Mouse (Mus musculus): ENCODE results near the gene Slc25a4. TPM values are rescaled to one million over a fixed set of nuclear protein-coding genes. Genes with fewer than 3 reads are reported as not detected.
"Not testable (repeated sequence)": the region's sequence is repeated elsewhere in the genome, so short reads cannot be mapped to it uniquely, and the experiment has no call there.

Gene Slc25a4
- total RNA-seq (2021), result 100 to 1,000 TPM; 666 to 701 TPM

DNA sequence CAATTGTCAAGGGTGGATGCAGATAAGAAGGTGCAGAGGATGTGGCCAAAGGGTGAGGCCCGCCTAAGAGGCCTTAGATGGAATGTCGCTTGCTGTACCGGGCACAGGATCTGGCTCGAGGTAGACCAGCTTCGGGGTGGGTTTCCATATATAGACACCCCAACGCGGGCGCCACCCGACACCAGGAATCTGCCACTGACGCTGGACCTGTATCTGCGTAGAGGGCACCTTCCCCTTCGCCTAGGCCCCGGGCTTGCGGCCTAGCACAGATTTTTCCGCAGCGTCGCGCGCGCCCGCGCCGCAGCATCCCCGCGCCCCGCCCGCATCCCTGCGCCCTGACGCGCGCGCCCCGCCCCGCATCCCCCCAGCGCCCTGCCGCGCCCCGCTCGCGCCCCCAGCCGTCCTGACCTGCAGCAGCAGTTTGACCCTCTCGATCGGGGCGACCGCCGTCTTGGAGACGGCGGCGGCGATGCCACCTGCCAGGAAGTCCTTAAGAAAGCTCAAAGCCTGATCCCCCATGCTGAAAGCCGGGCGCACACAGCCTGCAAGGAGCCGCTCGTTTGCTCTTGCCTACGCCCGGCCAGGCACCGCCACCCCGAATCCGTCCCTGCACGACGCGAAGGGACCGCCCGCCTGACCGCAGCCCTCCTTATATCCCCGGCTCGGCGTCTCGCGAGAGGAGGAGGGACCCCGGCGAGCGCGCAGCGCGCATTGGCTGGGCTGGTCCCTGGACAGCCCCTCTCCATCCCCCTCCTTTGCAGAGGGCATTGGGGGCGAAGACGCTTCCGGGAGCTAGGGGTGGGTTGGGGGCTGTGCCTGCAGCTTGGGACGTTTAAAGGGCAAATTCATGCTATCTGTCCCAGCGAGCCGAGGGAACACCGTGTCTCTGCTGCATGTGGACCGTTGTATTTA lies at the start of gene Slc25a4:
Gene Slc25a4 (minus strand): TSS at position 881 of the 912 bp plus-strand sequence.
- DNase-seq (ENCODE audit: extremely low spot score in 1 of 2, low spot score in 2 of 2), result peak; percentile 96 to 99
- intact Hi-C loops (cut with DNase I), result no loop called here

- DNase-seq (ENCODE audit: extremely low spot score in 1 of 2, low spot score in 2 of 2), result no peak
- intact Hi-C loops (cut with DNase I), result no loop called here
These were observed 47.0 kb upstream of the Slc25a4 start for GRCm38 (mm10) chr8:46257921-46258682.

DNA sequence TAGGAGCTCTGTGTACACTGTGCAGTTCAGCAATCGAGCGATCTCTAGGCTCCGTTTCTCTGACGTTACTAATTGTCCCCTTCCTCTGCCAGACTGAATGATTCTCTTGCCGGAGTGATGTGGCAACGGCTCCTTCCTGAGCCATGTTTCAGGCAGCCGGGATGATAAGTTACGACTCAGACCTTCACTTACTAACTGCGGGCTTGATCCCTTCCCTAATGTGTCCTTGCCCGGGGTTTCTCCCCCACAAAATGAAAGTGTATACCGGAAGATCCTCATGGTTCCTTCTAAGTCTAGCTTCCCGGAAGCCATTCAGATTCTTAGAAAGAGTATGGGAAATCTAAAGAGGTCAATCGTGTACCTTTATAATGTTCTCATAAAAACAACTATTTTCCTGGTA lies 41.4 kb upstream of the Slc25a4 start:
- intact Hi-C loops (cut with DNase I), result no loop called here
- DNase-seq (ENCODE audit: extremely low spot score in 1 of 2, low spot score in 2 of 2), result no peak

- DNase-seq (ENCODE audit: extremely low spot score in 1 of 2, low spot score in 2 of 2), result no peak
- intact Hi-C loops (cut with DNase I), result no loop called here
These were observed 40.5 kb upstream of the Slc25a4 start for GRCm38 (mm10) chr8:46251561-46251960.

DNA sequence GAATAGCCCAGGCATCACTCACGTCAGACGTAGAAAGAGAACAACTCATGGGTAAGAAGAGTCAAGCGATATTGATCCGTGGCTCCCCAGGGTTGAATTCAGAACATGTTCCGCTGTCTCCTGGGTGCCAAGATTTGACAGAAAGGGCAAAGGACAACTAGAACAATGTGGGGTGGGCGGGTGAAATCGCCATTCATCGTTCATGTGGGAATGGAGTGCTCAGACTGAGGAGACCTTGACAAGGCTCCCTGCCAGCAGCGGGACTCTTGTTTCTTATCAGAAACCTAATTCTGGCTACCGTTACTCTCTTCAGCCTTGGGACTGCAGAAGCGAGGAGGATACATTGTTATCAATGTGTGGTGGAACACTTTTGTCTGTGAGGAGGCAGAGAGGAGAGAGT lies 35.3 kb upstream of the Slc25a4 start:
- no peak for DNase-seq (ENCODE audit: extremely low spot score in 1 of 2, low spot score in 2 of 2)
- intact Hi-C loops (cut with DNase I), result loop anchor here (10.0 kb wide), 1 partner anchor 708 kb away; no protein-coding TSS in a partner anchor

- intact Hi-C loops (cut with DNase I), result loop anchor here (1.0 to 10.0 kb wide), 5 partner anchors 38 to 1129 kb away; no protein-coding TSS in a partner anchor
These were observed 31.9 kb upstream of the Slc25a4 start for GRCm38 (mm10) chr8:46242946-46243345.

GRCm38 (mm10) chr8:46241568-46242374 lies 30.7 kb upstream of the Slc25a4 start:
- peak; percentile 69 to 85 for DNase-seq (ENCODE audit: extremely low spot score in 1 of 2, low spot score in 2 of 2)
- intact Hi-C loops (cut with DNase I), result loop anchor here (1.0 to 10.0 kb wide), 5 partner anchors 40 to 1131 kb away; no protein-coding TSS in a partner anchor

More at GRCm38 (mm10) chr8:46242946-46243345, 31.9 kb upstream of the Slc25a4 start:
- no peak for DNase-seq (ENCODE audit: extremely low spot score in 1 of 2, low spot score in 2 of 2)

GRCm38 (mm10) chr8:46236441-46237223 lies 25.5 kb upstream of the Slc25a4 start:
- no peak for DNase-seq (ENCODE audit: extremely low spot score in 1 of 2, low spot score in 2 of 2)
- intact Hi-C loops (cut with DNase I), result loop anchor here (5.0 kb wide), 1 partner anchor 49 kb away; no protein-coding TSS in a partner anchor

DNA sequence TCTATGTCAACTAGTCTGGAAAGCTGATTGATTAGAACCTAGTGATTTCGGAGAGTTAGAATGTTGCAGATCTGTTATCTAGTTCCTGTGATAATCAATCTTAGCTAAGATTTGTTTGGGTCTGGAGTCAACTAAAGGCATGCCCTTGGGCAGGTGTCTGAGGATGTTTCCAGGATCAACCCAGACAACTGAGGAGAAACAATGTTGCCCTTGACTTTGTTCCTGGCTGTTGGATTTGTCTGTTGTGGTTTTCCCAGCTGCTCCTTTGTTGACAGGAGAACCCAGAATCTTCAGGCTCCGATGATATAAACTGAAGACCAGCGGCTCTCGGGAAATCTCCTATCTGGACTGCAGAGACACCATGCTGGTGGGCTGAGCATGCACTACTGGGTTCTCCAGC lies 23.7 kb upstream of the Slc25a4 start:
- DNase-seq (ENCODE audit: extremely low spot score in 1 of 2, low spot score in 2 of 2), result no peak
- intact Hi-C loops (cut with DNase I), result loop anchor here (5.0 kb wide), 1 partner anchor 47 kb away; no protein-coding TSS in a partner anchor

GRCm38 (mm10) chr8:46232798-46233197 lies 21.7 kb upstream of the Slc25a4 start:
- DNase-seq (ENCODE audit: extremely low spot score in 1 of 2, low spot score in 2 of 2), result peak; percentile 35 to 50

DNA sequence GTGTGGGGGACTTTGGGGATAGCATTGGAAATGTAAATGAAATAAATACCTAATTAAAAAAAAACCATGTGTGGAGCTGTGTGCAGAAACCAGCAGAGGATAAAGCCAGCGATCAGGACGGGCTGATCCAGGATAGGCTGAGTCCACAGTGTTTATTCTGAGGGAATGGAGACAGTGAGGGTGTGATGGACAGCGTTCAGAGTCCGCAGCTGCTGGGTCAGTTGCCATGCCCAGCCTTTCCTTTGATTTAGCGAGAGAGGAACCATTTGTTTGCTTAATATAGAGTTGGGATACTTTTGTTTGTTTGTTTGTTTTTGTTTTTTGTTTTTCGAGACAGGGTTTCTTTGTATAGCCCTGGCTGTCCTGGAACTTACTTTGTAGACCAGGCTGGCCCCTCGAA lies 20.9 kb upstream of the Slc25a4 start:
- DNase-seq (ENCODE audit: extremely low spot score in 1 of 2, low spot score in 2 of 2); intact Hi-C loops (cut with DNase I): not testable (repeated sequence)

More at GRCm38 (mm10) chr8:46232798-46233197, 21.7 kb upstream of the Slc25a4 start:
- intact Hi-C loops (cut with DNase I), result no loop called here

GRCm38 (mm10) chr8:46226622-46227021 lies 15.5 kb upstream of the Slc25a4 start:
- intact Hi-C loops (cut with DNase I), result no loop called here

DNA sequence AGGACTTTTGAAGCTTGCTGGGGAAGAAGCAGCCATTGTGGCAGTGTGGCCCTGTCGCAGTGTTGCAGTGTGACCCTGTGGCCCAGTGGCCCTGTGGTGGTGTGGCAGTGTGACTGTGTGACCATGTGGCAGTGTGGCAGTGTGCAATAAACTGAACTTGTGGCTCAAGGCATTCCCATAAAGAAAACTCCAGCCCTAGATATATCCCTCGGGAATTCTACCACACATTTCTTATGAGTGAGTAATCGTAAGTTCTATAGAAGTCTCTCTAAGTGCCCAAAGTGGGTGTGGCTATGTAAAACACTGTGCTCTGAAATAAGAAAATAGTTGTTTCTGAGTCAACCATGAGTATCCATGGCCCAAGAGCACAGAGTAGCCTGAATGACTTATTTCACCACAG lies 14.4 kb upstream of the Slc25a4 start:
- intact Hi-C loops (cut with DNase I), result no loop called here
- no peak for DNase-seq (ENCODE audit: extremely low spot score in 1 of 2, low spot score in 2 of 2)

More at GRCm38 (mm10) chr8:46226622-46227021, 15.5 kb upstream of the Slc25a4 start:
- no peak for DNase-seq (ENCODE audit: extremely low spot score in 1 of 2, low spot score in 2 of 2)

GRCm38 (mm10) chr8:46220566-46220965 lies 9.5 kb upstream of the Slc25a4 start:
- intact Hi-C loops (cut with DNase I), result no loop called here
- DNase-seq (ENCODE audit: extremely low spot score in 1 of 2, low spot score in 2 of 2), result no peak

DNA sequence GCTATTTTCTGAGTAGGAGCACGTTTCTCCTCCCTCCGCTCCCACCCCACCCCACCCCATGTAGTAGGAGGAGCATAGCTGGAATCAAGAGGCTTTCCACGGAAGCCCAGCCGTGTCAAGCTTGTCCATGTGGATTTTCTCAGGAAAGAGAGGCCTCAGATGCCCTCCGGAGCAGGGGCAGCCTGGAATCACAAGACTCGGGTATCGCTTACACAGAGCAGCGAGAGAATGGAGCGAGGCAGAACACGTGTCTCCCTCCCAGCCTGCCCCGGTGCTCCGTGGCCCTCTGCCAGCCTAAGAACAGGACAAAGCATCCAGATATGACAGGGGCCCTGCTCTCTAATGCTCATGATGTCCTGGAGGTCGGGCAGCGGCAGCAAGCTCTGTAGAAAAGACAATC lies 5.8 kb upstream of the Slc25a4 start:
- DNase-seq (ENCODE audit: extremely low spot score in 1 of 2, low spot score in 2 of 2), result peak; percentile 31 to 81
- intact Hi-C loops (cut with DNase I), result no loop called here

GRCm38 (mm10) chr8:46213971-46214480 lies 2.9 kb upstream of the Slc25a4 start:
- DNase-seq (ENCODE audit: extremely low spot score in 1 of 2, low spot score in 2 of 2), result no peak
- intact Hi-C loops (cut with DNase I), result no loop called here

GRCm38 (mm10) chr8:46212194-46212593 lies 1.1 kb upstream of the Slc25a4 start:
- peak in 1 of 2 experiments; percentile 40 for DNase-seq (ENCODE audit: extremely low spot score in 1 of 2, low spot score in 2 of 2)
- intact Hi-C loops (cut with DNase I), result no loop called here
